Mouse (Mus musculus) heart, postnatal 25 days (tissue): ENCODE results near the gene Gfm1. TPM values are rescaled to one million over a fixed set of nuclear protein-coding genes. Genes with fewer than 3 reads are reported as not detected.
A peak's percentile ranks its signal among the peaks of the same experiment; 100 is the strongest.

Source experiments
- DNase-seq: peaks from one replicate; pipeline ENCODE4 v3.0.0; 2022; ENCODE audit warnings: low spot score
- intact Hi-C: fragments of 180-260 bp; cut with DNase I; formaldehyde crosslinking; loops from one replicate; pipeline ENCODE4 v1.15.1; 2025
- total RNA-seq, 2 experiments: library from RNA; stranded (reverse); gene quantifications; 2 replicates each; pipeline ENCODE4 v1.2.3; 2021

Gene Gfm1
- 100 to 1,000 TPM; 226 to 229 TPM for total RNA-seq

DNA sequence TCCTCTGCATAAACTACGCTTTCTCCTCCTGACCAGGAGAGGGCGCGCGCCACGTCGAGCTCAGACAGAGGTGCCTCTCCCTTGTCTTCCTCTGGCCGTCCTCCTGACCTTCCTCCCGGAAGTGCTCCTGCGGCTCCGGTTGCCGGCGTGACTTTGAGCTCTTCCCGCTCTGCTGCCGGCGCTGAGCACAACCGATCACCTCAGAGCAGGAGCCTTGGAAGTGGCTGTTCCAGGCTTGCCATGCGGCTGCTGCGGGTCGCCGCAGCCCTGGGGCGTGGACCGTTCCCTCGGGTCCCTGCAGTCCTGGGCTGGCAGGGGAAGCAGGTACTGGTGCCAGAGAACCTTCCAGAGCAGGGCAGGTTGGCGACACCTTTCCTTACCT is at the start of gene Gfm1:
TSS of gene Gfm1 (plus strand) at position 98 of the 382 bp plus-strand sequence.
- intact Hi-C loops: loop anchor here (2.0 kb wide), 1 partner anchor 77 kb away; no protein-coding TSS in a partner anchor
- DNase-seq: peak; percentile 65

DNA sequence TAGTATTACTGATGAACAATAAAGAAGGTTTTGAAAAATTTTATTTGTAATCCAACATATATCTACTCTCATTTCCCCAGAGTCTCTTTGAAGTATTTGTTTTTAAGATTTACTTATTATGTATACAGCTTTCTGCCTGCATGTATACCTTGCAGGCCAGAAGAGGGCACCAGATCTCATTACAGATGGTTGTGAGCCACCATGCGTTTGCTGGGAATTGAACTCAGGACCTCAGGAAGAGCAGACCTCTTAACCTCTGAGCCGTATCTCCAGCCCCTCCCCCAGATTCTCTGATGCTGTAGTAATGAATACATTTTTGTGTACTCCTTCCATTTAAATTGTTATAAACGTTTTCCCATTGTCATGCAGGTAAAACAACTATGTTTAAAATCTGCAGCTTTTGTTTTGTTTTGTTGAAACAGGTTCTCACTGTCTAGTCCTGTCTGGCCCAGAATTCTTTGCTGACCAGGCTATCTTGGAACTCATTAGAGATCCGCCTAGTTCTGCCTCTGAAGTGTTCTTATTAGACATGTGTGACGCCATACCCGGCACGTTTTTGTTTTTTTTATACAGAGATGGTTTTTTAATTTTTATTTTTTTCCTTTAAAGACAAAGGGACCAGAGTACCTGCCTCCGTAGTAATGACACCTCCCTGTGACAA is 428 bp upstream of the Gfm1 start:
- intact Hi-C loops: no loop called here

DNA sequence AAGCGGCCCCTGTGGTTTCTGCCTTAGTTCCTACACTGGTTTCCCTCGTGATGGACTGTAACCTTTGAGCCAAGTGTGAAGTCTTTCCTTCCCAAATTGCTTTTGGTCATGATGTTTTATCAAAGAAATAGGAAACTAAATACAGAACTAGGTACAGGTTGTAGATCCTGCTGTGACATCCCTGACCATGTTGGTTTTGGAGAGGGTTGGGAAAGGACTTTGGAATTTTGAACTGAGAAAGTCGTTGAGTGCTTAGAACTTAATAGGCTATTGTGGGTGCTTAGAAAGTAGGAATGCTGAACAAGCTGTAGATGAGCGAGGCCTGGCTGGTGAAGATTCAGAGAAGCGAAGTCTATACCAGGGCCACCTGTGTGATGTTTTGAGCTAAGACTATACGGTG is 4.1 kb downstream of the Gfm1 start:
- DNase-seq: no peak
- intact Hi-C loops: no loop called here

More for the DNA sequence above, 428 bp upstream of the Gfm1 start:
- no peak for DNase-seq

DNA sequence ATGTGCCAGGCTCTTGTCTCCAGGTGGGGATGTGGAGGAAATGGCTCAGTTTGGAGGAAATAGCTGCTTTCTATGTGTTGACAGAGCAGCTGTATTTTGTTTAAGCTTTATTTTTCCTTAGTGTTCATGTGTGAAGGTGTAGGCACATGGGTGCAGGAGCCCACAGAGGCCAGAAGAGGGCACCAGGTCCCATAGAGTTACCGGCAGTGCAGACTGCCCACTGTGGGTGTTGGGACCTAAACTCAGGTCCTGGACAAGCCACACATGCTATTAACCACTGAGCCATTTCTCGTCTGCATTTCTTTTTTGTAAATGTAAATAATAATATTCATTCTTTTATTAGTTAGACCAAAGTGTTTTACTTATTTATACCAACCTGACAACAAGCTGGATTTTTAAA is 17.2 kb downstream of the Gfm1 start:
- DNase-seq: no peak
- intact Hi-C loops: no loop called here

DNA sequence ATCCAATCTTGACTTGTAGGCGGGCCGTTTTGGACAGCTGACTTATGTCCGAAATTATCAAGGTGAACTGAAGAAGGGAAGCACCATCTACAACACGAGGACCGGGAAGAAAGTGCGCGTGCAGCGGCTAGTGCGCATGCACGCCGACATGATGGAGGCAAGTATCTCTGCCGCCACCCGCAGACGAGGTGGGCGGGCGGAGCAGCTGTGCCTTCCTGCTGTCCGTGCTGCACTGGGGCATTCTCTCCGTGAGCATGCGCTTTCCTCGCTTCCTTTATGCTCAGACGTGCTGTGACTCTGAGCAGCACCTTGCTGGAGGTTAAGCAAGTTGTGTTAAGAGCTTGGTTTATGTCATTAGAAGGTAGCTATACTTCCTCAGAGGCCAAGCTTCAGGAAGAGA is 19.8 kb downstream of the Gfm1 start:
- no peak for DNase-seq
- intact Hi-C loops: no loop called here

DNA sequence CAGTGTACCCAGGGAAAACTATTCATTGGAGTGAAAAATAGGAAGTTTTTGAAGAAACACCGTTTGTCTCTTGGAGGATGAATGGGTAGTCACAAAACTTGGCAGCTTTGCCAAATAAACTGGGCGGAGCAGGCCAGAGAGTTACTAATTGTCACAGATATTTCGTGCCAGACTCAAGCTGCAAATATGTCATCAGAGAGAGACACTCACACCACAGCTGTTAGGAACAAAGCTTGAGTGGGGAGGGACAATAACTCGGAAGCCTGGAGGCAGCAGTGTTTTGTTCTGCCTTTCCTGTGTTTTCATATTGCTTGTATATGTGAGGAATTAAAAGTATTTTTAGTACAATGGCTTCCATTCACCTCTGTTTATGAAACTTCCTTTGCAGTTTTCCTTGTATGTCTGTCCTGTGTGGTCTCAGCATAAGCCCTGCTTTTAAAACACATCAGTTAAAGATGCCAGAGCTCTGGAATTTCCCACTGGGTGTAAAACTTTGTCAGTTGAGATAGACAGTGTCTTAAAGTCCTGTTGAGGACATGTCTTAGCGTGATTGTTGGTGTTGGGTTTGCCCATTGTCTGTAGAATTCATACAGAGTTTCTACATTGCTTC is 20.8 kb downstream of the Gfm1 start:
- DNase-seq: no peak
- intact Hi-C loops: no loop called here

DNA sequence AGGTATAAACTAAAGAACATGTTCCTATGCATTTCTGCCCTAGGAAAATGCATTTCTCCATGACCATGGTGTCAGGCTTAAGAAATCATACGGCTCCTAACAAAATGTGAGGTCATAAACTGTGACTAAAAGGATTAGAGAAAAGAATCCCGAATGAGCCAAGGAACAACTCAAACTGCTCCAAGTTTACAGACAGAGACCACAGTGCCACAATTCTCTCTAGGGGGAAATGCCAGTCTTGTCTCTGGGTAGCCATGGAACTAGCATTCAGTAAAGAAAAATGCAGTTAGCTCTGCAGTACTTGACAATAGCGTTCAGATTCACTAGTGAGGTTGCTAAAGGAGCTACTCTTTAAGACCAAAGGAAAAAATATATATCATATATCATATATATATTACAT is 30.0 kb downstream of the Gfm1 start:
- intact Hi-C loops: loop anchor here (5.0 kb wide), 1 partner anchor 122 kb away; the partner anchor contains the start of gene Mfsd1
- DNase-seq: no peak

DNA sequence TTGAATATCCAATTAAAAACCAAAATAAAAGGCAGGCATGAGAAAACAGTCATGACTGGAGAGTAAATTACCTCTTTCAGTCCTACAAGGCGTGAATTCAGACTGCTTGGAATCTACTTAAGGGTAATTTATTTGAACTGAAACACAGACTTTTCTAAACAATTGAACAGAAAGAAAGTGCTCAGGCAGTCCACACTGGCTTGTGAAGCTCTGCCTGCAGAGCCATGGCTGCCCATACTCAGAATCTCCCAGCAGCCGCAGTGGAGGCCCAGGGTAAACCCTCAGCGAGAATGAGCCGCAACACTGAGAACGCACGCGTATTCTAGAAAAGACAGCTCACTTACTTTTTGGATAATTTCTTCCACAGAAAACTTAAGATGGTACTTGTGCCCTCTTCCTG is 32.1 kb downstream of the Gfm1 start:
- intact Hi-C loops: loop anchor here (5.0 kb wide), 1 partner anchor 120 kb away; the partner anchor contains the start of gene Mfsd1

DNA sequence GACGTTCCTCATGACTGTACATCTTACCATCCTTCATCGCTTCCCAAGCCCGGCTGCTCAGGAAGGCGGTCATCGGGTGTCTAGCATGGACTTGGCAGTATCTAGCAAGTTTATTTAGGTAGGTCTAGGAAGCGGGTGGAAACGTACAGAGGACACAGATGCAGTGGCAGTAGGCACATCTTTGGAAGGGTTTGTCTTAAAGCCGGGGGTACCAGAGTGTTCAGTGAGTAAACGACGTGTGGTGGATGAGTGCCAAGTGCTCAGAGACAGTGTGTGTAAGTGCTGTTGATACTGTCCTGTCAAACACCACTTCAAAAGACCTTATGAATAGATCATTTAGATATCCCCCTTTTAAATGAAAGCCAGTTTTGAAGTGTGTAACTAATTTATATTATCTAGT is 32.7 kb downstream of the Gfm1 start:
- intact Hi-C loops: loop anchor here (5.0 kb wide), 1 partner anchor 120 kb away; the partner anchor contains the start of gene Mfsd1
- DNase-seq: no peak

More for the DNA sequence above, 32.1 kb downstream of the Gfm1 start:
- no peak for DNase-seq

DNA sequence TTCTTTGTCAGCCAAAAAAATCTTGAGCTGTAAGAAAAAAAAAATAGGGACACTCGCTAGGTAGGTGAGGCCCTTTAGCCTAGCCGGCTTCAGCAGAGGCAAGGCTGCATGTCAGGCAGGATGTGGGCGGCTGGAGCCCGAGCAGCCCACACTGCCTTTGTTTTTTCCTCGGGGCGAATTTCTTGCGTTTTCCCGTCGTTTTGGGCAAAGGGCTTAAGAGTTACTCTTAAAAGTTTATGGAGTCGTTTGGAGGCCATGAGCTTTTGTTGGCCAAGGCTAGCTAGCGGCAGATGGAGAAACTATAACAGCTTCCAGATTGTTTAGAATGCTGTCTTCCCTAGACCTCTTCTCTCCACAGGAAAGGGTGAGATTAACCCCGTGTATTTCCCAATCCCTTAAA is 33.1 kb downstream of the Gfm1 start:
- intact Hi-C loops: loop anchor here (5.0 kb wide), 1 partner anchor 119 kb away; the partner anchor contains the start of gene Mfsd1
- no peak for DNase-seq

DNA sequence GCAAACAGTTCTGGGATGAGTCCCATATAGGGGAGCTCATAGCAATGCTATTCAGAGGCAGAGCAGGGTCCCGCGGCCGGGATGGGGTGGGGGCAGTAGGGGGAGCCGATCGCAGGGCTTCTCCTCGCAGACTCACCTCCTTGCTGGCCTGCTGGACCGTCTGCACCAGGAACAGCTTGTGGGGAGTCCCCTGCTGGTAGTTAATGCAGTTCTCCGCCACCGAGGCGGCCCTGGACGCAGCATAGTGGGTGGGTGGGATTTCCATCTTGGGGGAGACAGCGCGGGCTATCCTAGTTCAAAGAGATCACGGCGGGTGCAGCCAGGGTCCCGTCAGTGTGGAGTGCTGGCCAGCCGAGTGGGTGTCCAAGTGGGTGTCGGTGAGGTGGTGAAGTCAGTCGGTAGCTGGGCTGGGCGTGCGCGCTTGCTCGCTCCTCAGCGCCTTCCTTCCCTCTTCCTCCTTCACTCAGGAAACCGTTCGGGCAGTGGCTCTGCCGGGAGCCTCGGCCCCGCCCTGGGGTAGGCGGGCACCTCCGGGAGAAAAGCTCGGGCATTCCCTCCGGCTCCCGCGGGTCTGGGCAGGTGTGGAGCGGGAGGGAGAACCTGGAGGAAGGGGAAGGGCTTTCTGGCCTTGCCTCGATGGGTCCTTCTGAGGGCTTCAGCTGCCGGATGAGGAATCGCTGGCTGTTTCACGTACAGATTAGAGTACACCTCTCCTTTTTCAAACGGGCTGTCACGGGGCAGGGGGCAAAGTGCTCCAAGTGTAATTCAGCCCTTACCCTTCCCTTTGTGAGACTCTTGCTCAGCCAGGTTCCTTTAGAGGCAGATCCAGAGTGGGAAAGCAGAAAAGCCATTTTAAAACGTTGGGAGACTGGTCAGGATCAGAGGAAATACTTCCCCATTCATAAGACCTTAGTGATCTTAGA is 33.8 kb downstream of the Gfm1 start, which contains the start of gene Lxn:
TSS of gene Lxn (minus strand) at position 477 of the 923 bp plus-strand sequence.
- peak; percentile 56 for DNase-seq

DNA sequence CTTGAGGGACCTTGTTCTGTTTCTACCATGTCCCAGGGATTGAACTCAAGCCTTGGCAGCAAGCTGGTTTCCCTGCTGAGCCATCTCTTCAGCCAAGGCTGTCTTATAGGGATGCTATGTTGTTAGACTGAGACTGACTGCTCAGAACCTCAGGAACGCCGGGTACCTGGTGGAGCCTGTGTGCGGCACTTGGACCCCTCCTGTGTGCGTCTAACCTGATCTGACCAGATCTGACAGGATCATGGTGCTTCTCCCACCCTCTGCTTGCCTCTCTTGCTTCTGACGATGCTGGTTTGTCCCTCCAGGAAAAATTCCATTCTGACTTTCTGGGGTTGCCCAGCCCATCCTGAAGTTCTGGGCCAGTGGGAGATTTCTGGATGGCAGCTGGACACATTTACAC is 36.7 kb downstream of the Gfm1 start:
- intact Hi-C loops: no loop called here
- no peak for DNase-seq

More for the DNA sequence above, 33.8 kb downstream of the Gfm1 start, which contains the start of gene Lxn:
- intact Hi-C loops: loop anchor here (5.0 kb wide), 1 partner anchor 119 kb away; the partner anchor contains the start of gene Mfsd1

DNA sequence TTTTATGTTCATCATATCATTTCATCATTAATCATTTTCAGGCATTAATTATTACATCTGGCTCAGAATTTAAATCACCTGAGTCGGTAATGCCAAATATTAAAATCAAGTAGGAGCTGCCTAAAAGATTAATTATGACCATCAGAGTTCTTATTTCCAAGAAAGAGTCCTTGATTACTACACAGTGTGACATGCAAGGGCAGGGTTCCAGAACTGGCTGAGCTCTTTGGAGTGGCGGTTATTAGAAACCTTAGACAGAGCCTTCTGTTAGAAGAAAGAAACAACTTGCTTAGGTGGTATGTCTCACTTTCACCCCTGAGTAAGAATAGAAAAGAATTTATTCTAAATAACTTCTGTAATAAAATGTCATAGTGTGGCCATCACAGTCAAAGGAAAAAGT is 37.4 kb downstream of the Gfm1 start:
- intact Hi-C loops: no loop called here
- no peak for DNase-seq

DNA sequence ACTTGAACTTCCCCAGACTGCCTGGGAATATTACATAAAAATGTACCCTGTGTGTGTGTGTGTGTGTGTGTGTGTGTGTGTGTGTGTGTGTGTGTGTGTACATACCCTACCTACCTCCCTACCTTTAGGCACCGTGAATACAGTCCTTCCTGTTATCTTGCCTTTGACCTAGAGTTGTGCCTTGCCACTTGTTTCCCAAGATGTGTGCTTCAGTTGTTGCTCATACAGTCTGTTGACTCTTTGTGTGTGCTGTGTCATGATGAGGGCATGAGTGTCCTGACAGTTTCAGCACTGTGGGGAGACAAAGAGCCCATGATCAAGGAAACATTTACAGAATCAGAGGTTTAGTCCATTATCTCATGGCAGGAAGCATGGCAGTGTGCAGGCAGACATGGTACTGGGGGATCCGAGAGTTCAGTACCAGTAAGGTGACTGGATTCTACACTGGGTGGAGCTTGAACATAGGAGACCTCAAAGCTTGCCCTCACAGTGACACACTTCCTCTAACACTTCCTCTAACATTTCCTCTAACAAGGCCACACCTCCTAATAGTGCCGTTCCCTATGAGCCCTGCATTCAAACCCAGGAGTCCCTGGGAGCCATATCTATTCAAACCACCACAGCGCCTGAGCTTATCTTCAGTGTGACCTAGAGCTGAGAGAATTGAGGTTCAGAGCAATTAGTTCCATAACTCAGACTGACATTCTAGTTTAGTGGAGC is 41.7 kb downstream of the Gfm1 start:
- no peak for DNase-seq
- intact Hi-C loops: no loop called here

DNA sequence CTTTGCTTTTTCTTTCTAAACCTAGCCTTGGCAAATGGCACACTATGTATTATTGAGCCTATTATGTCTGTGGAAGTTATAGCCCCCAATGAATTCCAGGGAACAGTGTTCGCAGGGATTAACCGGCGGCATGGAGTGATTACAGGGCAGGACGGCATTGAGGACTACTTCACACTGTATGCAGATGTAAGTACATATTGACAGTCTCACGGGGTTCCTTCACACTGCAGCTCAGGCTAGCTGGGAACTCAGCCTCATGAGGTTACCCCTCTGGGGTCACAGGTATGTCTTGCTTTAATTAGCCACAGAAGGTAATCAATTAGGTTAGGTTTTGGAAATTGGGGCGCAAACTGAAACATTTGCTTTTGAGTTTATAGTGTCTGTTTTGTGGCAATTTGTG is 43.5 kb downstream of the Gfm1 start:
- DNase-seq: no peak
- intact Hi-C loops: no loop called here

DNA sequence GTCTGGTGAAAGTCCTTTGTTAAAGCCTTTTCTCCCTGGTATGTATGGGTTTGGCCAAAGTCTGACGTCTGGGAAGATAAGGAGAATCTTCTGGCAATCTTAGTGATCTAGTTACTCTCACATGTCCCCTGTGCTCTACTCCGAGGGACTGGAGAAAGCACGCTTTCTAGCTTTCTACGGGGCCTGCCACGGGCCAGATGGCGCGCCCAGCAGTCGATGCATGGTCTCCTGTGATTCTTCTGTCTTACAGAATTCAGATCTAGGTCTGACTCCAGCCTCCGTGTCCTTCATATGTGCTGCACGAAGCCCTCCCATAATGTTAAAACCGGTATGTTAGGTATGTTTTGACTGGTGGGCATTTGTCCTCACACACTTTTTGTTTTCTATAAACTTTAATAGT is 49.9 kb downstream of the Gfm1 start:
- intact Hi-C loops: no loop called here
- DNase-seq: no peak

DNA sequence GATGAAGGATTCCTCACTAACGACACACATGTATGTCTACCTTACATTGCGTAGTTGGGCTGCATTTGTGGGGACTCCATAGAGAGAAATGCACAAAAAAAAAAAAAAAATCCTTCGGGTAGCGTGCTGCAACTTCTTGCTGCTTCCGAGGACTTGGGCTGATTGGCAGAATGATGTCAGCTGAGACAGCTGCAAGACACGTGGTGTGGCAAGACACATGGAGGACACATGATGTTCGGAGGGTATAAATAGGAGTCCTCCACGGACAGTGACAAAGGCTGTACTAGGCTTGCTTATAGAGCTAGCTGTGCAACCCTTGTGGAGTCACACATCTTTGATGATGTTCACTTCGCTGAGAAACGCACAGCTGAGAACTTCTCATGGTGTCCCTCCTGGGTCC is 52.5 kb downstream of the Gfm1 start:
- DNase-seq: no peak
- intact Hi-C loops: no loop called here

DNA sequence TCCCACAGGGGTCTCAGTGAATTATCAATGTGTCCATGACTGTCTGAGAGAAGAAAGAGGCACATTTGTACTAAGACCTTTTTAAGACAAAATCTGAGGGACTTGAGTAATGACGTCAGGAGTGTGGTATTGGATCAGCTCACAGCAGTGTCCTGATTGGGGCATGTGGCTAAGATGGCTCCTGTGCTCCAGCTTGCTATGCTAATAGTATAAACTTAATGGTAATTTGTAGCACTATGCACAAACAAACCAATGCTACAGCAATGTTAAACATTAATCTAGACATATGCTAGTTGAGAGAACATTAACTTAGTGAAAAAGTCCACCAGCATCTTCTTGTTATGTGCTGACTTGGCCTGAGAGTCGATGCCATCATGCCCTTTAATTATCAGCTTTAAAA is 55.3 kb downstream of the Gfm1 start:
- intact Hi-C loops: no loop called here
- DNase-seq: no peak

DNA sequence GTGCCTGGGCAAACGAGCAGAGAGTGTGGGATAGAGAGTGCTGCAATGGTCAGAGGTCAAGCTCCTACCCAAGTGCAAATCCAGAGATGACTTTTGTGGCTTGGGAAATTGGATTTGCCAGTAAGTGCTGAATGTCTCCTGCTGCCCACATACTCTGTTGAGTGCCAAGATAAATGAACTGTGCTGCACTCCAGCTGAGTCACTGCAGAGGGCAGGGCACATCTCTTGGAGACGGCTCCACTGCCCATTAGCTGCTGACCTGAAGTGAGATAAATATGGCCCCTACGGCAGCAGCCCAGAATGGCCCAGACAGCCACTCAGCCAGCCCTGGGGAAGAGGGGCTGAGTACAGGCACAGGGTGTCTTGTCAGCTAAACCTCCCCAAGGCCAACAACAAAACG is 60.3 kb downstream of the Gfm1 start:
- no peak for DNase-seq
- intact Hi-C loops: no loop called here
